Mouse (Mus musculus) liver, adult 2 months (tissue): ENCODE results near the gene Snapc2.

ENCODE experiments used
- CTCF ChIP-seq: fragments of 200-500 bp; IDR thresholded peaks from 2 replicates; pipeline ENCODE4 v1.5.1; 2011; ENCODE audit warnings: low read depth, low read length, control low read depth
- POLR2A ChIP-seq: fragments of 200-500 bp; IDR thresholded peaks from 2 replicates; pipeline ENCODE4 v1.6.1; 2011; ENCODE audit warnings: low read length, control low read depth; ENCODE audit not compliant: insufficient read depth; ENCODE audit errors: extremely low read depth

DNA sequence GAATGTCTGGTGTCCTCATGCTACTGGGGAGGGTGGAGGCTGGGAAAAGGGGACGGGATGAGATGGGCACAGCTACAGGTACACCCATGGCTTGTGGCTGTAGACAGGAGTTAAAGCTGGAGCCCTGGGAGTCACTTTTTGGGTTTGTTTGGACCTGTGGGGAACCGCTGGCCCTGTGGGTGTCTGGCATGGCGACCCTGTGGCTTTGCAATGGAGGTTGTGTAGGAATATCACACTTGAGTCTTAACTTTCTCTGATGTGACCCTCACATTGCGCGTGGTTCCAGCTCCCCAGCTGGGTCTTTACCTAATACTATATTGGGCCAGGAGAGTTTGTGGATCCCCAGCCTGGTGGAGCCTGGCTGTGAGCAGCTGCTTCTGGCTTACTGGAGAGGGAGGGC, 7.8 kb upstream of the Snapc2 start:
- TF ChIP-seq CTCF (no peak), POLR2A (no peak)
